Mouse (Mus musculus): Measurements from ENCODE around the gene Ccdc28b. TPM values are rescaled to one million over a fixed set of nuclear protein-coding genes. Genes with fewer than 3 reads are reported as not detected.
A peak's percentile ranks its signal among the peaks of the same experiment; 100 is the strongest.

Ccdc28b gene
- total RNA-seq, 2 experiments from 2014 or later, result 44.7 to 51.2 TPM

DNA sequence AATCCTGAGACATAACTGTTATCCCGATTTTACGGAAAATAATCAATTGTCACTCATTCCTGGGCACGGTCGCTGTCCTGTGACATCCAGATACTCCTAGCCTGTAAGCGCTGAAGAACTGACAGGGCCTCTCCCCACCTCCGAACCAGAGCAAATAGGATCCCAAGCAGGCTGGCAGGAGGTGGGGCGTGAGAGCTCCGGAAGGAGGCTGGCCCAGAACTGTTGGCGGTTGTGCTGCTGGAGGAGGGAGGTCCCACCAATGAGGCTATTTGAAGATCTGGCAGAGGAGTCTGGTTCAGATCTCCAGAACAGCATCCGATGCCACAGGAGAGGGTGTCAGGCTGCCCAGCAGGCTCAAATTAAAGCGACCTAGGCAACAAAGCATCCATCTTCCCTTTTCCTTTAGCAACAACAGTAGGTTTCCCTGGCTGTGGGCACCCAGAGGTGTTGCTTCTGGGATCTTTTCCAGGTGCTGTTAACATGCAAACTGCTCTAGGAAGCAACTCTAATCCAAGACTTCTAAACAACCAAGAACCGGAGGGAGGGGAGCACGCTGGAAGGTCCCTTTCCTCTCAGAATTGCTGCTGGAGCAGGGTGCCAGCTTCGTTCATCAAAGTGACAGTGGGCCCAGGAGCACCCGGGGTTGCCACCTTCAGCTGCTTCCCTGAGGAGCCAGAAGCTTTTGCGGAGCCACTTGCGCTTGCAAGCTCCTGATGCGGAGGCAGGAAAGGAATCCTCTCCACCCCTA lies 708 bp upstream of the Ccdc28b start:
- peak; percentile 54 to 81 for DNase-seq (ENCODE audit: low spot score in 2 of 2)

DNA sequence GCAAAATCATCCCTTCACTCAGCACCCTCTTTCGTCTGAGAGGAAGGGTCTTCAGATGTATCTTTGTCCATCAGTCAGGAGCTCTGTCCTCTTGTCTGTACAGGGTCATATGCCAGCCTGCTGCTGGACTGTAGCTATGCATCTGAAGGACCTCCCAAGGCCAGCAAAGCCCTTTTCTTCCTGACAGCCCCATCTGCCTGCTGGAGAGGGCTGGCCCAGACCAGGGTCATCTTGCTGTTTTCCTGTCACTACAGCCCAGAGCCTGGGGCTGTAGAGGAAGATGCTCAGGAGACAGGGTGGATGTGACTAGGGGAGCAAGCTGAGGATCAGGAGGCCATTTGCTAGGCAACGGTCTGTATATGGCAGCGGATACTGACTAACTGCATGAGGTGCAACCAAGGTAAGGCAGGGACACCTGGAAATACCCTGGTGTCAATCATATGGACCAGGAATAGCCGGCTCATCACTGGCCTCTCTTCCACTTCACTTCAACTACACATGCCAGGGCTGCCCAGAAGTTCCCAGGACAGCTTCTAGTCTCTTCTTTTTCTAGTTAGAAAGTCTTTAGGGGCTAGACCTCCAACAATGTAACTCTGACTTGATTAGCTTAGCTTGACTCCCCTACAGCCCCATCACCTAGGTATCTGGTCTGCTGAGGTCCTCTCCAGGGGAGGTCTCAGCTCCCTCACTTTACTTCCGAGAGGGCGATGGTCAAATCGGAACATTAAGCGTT lies 778 bp downstream of the Ccdc28b start:
- peak in 1 of 2 experiments; percentile 13 for DNase-seq (ENCODE audit: low spot score in 2 of 2)

DNA sequence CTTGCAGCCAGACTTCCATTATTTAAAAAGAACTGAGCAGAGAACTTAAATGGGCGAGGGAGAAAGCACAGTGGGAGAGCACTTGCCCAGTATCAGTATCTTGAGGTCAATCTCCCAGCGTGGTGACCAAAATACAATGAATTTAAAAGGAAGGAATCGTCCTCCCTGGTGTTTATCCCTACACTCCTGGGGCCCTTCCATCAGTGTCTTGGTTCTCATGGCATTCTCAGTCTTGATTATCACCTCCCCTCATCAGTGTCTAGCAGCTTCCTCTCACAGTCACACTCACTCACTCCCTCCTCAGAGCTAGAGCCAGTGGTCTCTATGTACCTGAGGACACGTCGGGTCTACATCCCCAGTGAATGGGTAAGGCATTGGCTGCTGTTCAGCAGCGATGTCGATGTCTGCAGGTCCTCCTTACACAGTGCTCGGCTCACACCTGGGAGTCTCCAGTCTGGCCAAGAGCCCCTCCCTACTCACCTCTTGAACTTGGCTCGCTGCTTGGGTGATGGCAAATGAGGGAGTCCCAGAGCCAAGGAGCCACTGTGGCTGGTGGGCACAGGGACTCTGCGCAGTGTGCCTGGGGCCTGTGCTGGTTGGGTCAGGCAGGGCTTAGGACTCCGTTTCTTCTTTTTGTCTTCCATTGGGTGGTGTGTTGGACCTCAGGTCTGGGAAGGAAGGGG lies 1.5 kb downstream of the Ccdc28b start:
- no peak for DNase-seq (ENCODE audit: low spot score in 2 of 2)

DNA sequence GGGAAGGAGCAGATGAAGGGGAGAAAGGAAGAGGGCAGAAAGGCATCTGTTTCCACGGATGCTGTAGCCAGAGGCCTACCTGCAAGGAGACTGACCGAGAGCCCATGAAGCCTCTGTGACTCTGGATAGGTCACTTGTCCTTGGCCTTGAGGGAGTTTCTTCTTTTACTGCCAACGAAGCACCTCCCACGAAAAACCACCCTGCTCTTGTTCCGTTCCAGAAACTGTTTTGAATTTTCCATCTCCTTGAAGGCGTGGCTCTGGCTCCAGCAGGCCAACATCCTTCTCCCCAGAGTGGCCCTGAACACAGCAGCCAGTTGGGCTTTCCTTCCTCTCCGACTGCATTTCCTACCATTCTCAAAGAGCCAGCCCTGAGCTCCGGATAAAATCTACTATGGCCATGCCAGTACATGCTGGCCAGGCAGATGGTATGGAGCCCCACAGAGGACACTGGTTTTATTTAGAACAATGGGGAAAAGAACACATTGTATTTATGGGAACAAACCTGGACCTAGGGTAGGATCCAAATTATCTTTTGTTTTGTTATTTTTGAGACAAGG lies 2.4 kb downstream of the Ccdc28b start:
- peak in 1 of 2 experiments; percentile 22 for DNase-seq (ENCODE audit: low spot score in 2 of 2)

DNA sequence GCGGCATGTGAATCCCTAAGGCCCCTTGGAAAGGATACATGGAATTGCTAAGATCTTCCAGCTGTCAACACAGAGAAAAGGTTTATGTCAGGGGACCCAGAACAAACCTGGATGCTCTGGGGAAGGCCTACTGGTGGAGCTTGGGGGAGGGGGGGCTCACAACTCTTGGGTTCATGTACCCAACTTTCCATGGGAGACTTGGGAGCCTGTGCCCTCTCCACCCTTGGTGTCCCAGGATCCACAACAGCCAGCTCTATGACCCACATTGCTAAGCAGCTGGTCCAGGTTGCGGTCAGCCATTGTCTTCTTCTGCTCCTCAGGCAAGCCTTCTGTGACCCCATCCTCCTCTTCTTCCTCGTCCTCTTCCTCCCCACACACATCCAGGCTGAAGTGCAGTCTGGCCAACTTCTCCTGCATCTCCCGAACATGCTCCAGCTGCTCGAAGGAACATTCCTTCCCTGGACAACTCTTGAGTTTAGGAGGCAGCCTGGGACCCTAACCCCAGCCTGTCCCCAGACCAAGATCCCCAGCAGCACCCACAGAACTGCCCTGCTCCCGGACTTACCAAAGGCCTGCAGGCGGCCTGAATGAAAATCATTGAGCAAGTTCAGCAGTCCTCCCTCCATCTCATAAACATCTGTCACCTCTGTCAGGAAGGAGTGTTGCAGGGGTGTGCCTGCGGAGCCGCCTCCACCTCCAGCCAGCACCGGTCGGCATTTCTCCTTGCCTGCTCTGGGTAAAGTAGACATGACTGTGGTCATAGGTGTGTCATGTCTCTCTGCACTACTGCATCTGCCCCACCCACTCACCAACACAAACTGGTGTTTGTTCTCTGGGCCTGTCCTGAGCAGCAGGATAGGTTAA lies 3.1 kb downstream of the Ccdc28b start:
- DNase-seq (ENCODE audit: low spot score in 2 of 2), result no peak

DNA sequence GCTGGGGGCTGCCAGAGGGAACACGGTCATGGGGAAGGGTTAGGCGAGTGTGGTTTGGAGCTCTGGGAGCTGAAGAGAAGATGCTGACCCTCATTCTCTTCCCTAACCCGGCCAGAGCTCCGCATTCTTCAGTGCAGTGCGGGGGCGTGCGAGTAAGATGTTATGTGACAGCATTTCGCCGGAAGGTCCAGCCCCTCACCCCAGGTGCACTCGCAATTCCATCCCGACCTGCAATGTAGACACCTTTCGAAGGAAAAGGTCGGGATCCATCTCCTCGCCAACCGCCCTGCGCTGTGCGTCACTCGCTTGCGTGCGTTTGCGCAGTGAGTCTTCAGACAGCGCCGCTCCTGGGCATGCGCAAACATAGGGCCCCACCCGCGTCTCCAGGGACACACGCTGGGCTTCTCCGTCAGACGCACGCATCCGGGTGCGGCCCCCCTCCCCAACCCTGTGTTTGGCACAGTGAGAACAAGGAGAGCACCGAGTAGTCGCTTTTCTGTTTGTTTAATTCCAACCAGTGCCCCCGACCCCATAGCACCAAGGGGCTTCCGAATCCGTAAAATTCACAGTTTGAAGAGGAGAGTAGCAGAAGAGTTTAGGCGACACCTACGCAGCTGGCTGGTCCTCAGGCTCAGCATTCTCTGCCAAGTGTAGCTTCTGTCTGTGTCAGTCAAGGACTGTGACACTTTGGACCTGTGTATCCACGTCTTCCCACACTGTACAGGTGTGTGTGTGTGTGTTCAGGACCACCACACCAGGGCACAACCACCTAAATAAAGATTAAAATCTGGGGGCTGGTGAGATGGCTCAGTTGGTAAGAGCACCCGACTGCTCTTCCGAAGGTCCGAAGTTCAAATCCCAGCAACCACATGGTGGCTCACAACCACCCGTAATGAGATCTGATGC lies 4.7 kb downstream of the Ccdc28b start, which contains the start of gene Iqcc:
Gene Iqcc (minus strand): TSS at position 314 of the 906 bp plus-strand sequence.
- peak; percentile 92 to 96 for DNase-seq (ENCODE audit: low spot score in 2 of 2)

DNA sequence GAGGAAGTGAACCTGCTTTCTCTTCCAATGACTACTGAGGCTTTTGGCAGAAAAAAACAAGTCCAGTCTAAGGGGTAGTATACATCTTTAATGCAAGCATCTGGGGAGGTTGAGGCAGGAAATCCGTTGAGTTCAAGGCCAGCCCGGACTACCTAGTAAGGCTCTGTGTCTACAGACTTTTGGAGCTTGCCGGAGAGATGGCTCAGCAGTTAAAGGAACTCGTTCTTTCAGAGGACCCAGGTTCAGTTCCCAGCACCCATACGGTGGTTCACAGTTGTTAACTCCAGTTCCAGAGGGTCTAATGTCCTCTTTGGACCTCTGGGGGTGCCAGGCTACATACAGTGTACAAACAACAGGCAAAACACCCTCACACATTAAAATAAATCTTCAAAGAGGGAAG lies 5.7 kb downstream of the Ccdc28b start:
- no peak for DNase-seq (ENCODE audit: low spot score in 2 of 2)

DNA sequence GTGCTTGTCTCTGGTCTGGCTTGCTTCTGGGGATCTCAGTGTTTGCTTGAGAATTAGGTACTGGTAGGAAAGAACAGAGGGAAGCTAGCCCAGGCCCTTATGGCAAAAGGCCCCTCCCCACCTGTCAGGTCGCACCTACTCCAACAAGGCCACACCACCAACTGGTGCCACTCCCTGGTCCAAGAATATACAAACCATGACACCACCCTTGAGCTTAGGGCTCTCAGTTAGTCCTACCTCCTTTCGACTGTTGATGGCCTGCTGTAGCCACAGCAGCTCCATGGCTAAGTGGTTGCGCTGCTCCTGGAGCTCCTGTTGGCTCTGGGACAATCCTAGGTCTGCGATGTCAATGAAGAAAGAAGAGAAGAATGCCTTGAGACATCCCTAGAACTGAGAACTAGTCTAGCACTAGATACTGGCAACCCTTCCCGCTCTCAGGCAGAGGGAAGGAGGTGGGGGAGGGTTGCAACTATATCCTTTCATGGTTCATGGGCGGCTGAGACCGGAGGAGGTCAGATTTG lies 6.6 kb downstream of the Ccdc28b start:
- DNase-seq (ENCODE audit: low spot score in 2 of 2), result no peak

DNA sequence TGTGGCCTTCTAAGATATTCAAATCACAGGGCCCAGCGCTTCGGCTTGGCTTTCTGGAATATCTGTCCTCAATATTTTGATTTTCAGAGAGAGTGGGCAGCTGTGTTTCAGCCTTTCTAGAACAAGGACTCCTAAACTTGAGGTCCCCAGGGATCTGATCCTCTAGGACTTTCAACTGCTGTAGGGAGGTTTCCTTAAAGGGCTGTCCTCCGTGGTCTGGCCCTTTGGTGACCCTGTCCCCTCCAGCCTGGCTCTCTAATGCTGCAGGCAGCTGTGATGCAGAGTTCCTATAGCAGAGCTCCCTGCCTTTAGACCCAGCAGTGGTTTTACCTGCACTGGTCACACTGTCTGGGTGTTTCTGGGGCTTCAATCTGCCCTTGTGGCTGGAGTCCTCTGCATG lies 7.1 kb downstream of the Ccdc28b start:
- DNase-seq (ENCODE audit: low spot score in 2 of 2), result no peak

DNA sequence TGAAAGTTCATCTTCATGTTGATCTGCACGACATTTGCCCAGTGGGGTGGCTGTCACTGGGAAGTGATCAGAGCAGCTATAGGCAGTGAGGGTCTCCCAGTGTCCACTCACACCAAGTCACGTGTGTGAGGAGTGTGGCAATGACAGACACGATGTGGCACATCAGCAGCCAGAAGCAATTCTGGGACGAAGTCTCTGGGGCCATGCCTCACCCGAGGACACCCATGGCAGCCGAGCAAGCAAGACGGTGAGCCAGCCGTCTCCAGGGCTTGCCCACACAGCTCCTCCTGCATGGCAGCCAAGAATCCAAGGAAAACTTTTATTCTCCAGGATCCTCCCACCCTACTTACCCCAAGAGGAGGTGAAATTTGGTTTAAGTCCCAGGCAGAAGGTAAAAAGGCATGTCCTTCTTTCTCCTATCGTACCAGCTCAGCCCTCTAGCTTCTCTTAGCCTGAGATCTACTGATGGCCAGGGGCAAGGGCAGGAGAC lies 7.9 kb downstream of the Ccdc28b start:
- no peak for DNase-seq (ENCODE audit: low spot score in 2 of 2)

DNA sequence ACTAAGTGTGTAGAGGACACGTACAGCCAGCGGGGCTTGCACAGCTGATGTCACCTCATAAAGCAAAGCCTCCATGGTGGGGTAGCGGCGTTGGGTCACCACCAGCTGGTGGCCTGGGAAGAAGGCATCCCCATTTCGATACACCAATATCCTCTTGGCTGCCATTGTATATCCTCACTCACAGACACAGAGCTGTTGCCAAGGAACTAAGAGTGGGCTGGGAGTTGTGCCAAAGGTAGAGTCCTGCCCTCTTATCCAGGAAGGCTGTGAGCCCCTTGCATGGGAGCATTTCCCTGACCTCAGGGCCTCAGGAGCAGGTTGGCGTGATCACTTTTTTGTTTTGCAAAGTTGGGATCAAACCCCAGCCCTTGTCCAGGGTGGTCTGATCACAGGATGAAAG lies 9.7 kb downstream of the Ccdc28b start, which contains the start of gene Dcdc2b:
Gene Dcdc2b (minus strand): TSS at position 165 of the 400 bp plus-strand sequence.
- DNase-seq (ENCODE audit: low spot score in 2 of 2), result no peak

DNA sequence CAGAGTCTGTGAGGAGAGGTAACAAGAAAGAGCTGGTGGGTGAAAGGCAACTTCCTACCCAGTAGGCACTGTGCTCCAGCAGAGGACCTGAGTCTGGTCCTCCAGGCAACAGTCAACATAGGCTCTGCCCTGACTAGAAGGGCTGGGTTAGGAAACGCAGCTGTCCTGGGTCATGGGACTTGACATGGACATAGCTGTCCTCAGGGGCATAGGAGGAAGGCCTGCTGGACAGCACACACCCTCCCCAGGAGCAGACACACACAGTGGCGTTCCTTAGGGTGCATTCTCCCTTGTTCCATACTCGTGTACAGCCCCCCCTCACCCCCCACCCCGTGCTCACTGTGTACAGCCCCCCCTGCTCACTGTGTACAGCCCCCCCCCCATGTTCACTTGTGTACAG lies 13.3 kb downstream of the Ccdc28b start:
- no peak for DNase-seq (ENCODE audit: low spot score in 2 of 2)

DNA sequence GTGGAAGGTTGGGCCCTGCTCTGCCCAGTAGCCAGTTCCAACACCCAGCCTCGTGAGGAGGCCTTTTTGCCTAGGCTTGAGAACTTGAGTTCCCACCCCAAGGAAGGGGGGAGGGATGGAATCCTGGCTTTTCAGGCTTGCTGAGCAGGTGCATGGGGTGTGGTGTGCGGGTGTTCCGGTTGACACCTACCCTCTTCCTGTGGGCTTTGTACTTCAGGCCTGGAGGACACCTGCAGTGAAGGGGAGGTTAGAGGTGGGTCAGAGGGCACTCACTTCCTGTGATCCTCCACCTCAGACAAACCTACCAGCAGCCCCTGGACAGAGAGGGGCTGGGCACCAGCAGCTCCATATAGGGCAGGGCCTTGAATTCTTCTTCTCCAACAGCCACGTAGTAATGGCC lies 13.7 kb downstream of the Ccdc28b start:
- DNase-seq (ENCODE audit: low spot score in 2 of 2), result no peak

DNA sequence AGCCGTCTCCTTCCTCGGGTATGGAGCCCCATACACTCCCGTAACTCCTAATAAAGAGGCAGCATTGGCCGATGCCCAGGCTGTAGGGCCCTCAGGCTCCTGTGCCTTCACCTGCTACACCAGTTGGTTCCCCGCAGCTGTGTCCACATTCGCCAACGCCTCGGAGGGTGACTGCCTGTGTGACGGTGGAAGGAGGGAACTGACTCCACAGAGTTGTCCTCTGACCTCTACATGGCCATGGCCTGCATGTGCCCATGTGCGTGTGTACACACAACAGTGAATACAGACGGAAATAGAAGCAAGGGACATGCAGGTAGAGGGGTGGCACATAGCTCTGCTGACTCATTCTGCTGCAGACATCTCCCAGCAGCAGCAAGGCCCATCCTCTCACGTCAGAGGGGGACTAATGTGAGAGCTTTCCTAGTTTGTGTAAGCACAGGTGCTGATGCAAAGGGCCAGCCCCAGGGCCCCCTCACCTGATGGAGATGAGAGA lies 14.6 kb downstream of the Ccdc28b start:
- DNase-seq (ENCODE audit: low spot score in 2 of 2), result no peak

DNA sequence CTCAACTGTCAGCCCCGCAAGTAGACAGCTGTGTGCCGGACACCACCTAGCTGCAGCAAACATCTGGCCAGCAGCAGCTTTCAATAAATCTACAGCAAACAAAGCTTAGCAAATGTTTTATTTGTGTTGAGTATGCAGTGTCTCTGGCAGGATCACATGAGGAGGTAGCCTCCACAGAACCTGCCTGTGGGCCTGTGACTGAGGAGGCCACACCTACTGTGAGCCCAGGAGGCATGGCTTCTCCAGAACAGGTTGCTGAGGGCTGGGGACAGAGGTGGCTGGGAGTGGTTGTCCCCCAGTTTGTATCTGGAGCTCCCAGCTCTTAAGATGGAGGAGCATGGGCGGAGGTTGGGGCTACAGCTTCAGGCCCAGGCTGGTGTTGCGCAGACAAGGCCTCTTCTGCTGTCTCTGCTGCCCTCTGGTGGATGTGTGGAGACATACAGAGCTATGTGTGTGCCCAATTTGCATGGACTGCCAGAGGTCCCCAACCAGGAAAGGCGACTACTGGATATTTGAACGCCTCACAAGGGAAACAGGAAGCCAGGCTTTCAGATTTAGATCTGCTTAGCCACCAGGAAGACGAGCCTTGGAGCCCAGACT lies 15.2 kb downstream of the Ccdc28b start:
- DNase-seq (ENCODE audit: low spot score in 2 of 2), result peak; percentile 56 to 80

DNA sequence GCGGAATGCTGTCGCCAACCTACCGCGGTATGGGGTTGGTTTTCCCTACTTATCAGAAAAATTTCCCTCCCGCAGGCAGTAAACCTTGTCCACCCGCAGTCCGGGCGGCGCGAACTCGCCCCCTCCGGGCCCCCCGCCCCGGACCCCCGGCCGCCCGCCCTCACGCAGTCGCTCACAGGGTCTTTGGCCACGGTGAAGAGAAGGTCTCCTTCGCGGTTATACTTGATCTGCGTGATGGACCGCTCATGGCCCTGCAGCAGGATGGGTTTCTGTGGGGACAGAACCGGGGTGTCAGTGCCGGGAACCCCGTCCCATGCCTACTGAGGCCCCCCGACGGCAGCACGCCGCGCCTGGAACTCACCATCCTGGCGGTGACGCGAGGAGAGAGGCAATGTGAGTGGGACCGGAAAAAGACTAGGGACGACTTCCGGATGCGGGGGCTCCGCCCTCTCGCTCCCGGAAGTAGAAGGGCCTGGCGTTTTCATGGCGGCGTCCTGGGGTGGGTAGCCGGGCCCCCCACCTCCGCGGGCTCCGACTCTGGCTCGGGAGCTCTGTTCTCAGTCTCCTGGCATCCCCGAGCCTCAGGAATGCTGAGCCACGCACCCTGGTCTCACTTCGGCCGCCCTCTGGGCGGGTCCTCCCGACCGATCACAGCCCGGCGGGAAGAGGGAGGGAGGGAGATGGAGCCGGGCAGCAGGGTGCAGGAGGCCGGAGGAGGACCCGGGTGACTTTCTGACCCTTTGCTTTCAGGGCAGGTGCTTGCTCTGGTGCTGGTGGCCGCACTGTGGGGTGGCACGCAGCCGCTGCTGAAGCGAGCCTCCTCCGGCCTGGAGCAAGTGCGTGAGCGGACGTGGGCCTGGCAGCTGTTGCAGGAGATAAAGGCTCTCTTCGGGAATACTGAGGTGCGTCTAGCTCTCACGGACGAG lies 23.3 kb downstream of the Ccdc28b start, which contains the start of the genes Eif3i and Tmem234:
Gene Eif3i (minus strand): TSS at position 416 of the 926 bp plus-strand sequence.
Gene Tmem234 (plus strand): TSS at position 436 of the 926 bp plus-strand sequence.
- DNase-seq (ENCODE audit: low spot score in 2 of 2), result peak; percentile 67 to 83

DNA sequence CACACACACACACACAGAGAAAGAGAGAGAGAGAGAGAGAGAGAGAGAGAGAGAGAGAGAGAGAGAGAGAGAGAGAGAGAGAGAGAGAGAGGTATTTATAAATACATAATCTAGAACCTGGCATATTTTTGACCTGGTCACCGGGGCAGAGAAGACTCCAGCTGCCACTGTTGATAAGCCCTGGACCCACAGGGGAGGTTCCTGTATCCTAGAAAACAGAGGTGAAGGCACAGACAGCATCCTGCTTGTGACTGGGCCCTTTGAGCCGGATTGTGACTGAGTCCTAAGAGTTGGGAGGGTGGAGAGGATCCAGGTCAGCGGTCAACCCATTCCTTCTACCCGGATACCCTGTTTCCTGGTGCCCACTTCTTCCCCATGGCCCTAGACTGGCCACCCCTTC lies 34.9 kb downstream of the Ccdc28b start:
- DNase-seq (ENCODE audit: low spot score in 2 of 2), result no peak

Data from gastrocnemius, postnatal 4 days (tissue).